Mouse (Mus musculus) heart, postnatal 0 days (tissue): ENCODE results near the gene Fat3. TPM values are rescaled to one million over a fixed set of nuclear protein-coding genes. Genes with fewer than 3 reads are reported as not detected.

Source experiments
- ATAC-seq: fragments of 200-750 bp; cut with Nextera tagmentation; 2 replicates; pipeline ENCODE4 v1.8.0; 2017; ENCODE audit warnings: low read depth, moderate number of reproducible peaks, moderate library complexity; ENCODE audit not compliant: insufficient read depth
- DNase-seq: peaks from one replicate; pipeline ENCODE4 v3.0.0-alpha.2; 2016; ENCODE audit warnings: low spot score
- H3K27ac ChIP-seq: fragments of 300-500 bp; sonication (generic); 2 replicates; pipeline ENCODE4 v1.5.1; 2014; ENCODE audit warnings: low read depth, mild to moderate bottlenecking
- H3K27me3 ChIP-seq: fragments of 300-500 bp; sonication (generic); 2 replicates; pipeline ENCODE4 v1.6.1; 2014; ENCODE audit warnings: low read length, mixed read lengths; ENCODE audit not compliant: control insufficient read depth, insufficient read depth
- H3K36me3 ChIP-seq: fragments of 300-500 bp; sonication (generic); replicated peaks from 2 replicates; pipeline ENCODE4 v1.6.1; 2014; ENCODE audit warnings: low read length, mixed read lengths; ENCODE audit not compliant: control insufficient read depth, insufficient read depth
- H3K4me1 ChIP-seq: fragments of 300-500 bp; sonication (generic); 2 replicates; pipeline ENCODE4 v1.6.1; 2014; ENCODE audit warnings: antibody characterized with exemption; ENCODE audit not compliant: control insufficient read depth, insufficient read depth
- H3K4me2 ChIP-seq: fragments of 300-500 bp; sonication (generic); 2 replicates; pipeline ENCODE4 v1.6.1; 2014; ENCODE audit warnings: low read depth, mild to moderate bottlenecking, low read length, moderate library complexity
- H3K4me3 ChIP-seq: fragments of 300-500 bp; sonication (generic); 2 replicates; pipeline ENCODE4 v1.5.1; 2014; ENCODE audit warnings: low read depth, low read length
- H3K9ac ChIP-seq: fragments of 300-500 bp; sonication (generic); replicated peaks from 2 replicates; pipeline ENCODE4 v1.6.1; 2014; ENCODE audit warnings: low read depth, low read length, mixed read lengths
- H3K9me3 ChIP-seq: fragments of 300-500 bp; sonication (generic); replicated peaks from 2 replicates; pipeline ENCODE4 v1.6.1; 2016; ENCODE audit warnings: low read length; ENCODE audit not compliant: control insufficient read depth
- CTCF ChIP-seq: IDR thresholded peaks from 2 replicates; pipeline ENCODE4 v1.5.1; 2016; ENCODE audit warnings: antibody characterized with exemption, control low read depth, low read depth
- EP300 ChIP-seq: IDR thresholded peaks from 2 replicates; pipeline ENCODE4 v1.6.1; 2016; ENCODE audit warnings: antibody characterized with exemption, low read depth
- WGBS: fragments of 180-500 bp; shearing (Covaris S2); extraction: QIAGEN DNeasy Blood & Tissue Kit; methylation state at CpG from one replicate; pipeline ENCODE4 v1.1.7; 2014; 5-methylcytosine and 5-hydroxymethylcytosine counted together
- polyA plus RNA-seq: library from polyadenylated mRNA; unstranded; fragments of >200 nt; fragmentation: Nextera tagmentation; extraction: Ambion mirVana; gene quantifications from 2 replicates; pipeline ENCODE4 v1.2.1, GENCODE M21; 2015
- total RNA-seq: library from RNA; depleted of rRNA; stranded (reverse); fragments of >200 nt; gene quantifications from 2 replicates; pipeline ENCODE4 v1.2.3, GENCODE M21; 2014; ENCODE audit warnings: low replicate concordance

Gene Fat3
- total and polyA plus RNA-seq, 2 experiments from 2014 or later, result 0.19 to 2.4 TPM

GRCm38 (mm10) chr9:16256577-16257207 is 244.4 kb downstream of the Fat3 start:
- Histone ChIP-seq H3K4me2 (no peak overlapping the region), H3K27ac (no peak overlapping the region), H3K27me3 (no peaks in the 10 kb centered on the region), H3K4me3 (no peak overlapping the region), H3K9ac (no peak overlapping the region), H3K36me3 (no peaks in the 10 kb centered on the region), H3K9me3 (no peaks in the 10 kb centered on the region), H3K4me1 (no peaks in the 10 kb centered on the region)
- DNase-seq, result no peak
- TF ChIP-seq CTCF (no peak), EP300 (no peak)
- no peak for ATAC-seq
- WGBS, result 76% methylated on average over 2 of the region's 2 CpGs

- no peak overlapping the region for H3K9ac ChIP-seq
- ATAC-seq, result no peak
- WGBS, result 87% methylated on average over 4 of the region's 4 CpGs
Measured at GRCm38 (mm10) chr9:16246741-16247140, 254.3 kb downstream of the Fat3 start.

GRCm38 (mm10) chr9:16231575-16231974 is 269.5 kb downstream of the Fat3 start:
- TF ChIP-seq CTCF (no peak), EP300 (no peak)
- H3K27me3 ChIP-seq, result no peaks in the 10 kb centered on the region
- WGBS, result 69% methylated on average over 4 of the region's 4 CpGs

More at GRCm38 (mm10) chr9:16246741-16247140, 254.3 kb downstream of the Fat3 start:
- Histone ChIP-seq H3K27ac (no peak overlapping the region), H3K4me1 (no peaks in the 10 kb centered on the region), H3K36me3 (no peaks in the 10 kb centered on the region), H3K4me2 (no peak overlapping the region), H3K4me3 (no peak overlapping the region), H3K9me3 (no peaks in the 10 kb centered on the region), H3K27me3 (no peaks in the 10 kb centered on the region)
- no peak for DNase-seq
- TF ChIP-seq CTCF, result no peak
- no peak for TF ChIP-seq EP300

GRCm38 (mm10) chr9:16228919-16229318 is 272.2 kb downstream of the Fat3 start:
- H3K36me3 ChIP-seq, result no peaks in the 10 kb centered on the region
- H3K27ac ChIP-seq, result no peak overlapping the region
- ATAC-seq, result no peak
- no peak overlapping the region for H3K4me2 ChIP-seq
- no peak overlapping the region for H3K4me3 ChIP-seq
- DNase-seq, result no peak
- H3K9me3 ChIP-seq, result no peaks in the 10 kb centered on the region
- TF ChIP-seq EP300, result no peak
- TF ChIP-seq CTCF, result no peak
- H3K27me3 ChIP-seq, result no peaks in the 10 kb centered on the region
- WGBS, result 73% methylated on average over 5 of the region's 5 CpGs
- no peak overlapping the region for H3K9ac ChIP-seq
- H3K4me1 ChIP-seq, result no peaks in the 10 kb centered on the region

More at GRCm38 (mm10) chr9:16231575-16231974, 269.5 kb downstream of the Fat3 start:
- Histone ChIP-seq H3K27ac (no peak overlapping the region), H3K9me3 (no peaks in the 10 kb centered on the region), H3K36me3 (no peaks in the 10 kb centered on the region), H3K4me2 (no peak overlapping the region), H3K9ac (no peak overlapping the region), H3K4me1 (no peaks in the 10 kb centered on the region), H3K4me3 (no peak overlapping the region)
- DNase-seq (no peak), ATAC-seq (no peak)

- no peak overlapping the region for H3K27ac ChIP-seq
- H3K36me3 ChIP-seq, result no peaks in the 10 kb centered on the region
- H3K27me3 ChIP-seq, result no peaks in the 10 kb centered on the region
- DNase-seq (no peak), ATAC-seq (no peak)
- WGBS, result 62% methylated on average over 2 of the region's 2 CpGs
- no peaks in the 10 kb centered on the region for H3K9me3 ChIP-seq
- H3K4me3 ChIP-seq, result no peak overlapping the region
- no peak overlapping the region for H3K4me2 ChIP-seq
- TF ChIP-seq EP300 (no peak), CTCF (no peak)
- no peaks in the 10 kb centered on the region for H3K4me1 ChIP-seq
- no peak overlapping the region for H3K9ac ChIP-seq
Measured at GRCm38 (mm10) chr9:16227398-16227797, 273.7 kb downstream of the Fat3 start.

GRCm38 (mm10) chr9:16226545-16226944 is 274.5 kb downstream of the Fat3 start:
- TF ChIP-seq CTCF (no peak), EP300 (no peak)
- Histone ChIP-seq H3K36me3 (no peaks in the 10 kb centered on the region), H3K9ac (no peak overlapping the region), H3K9me3 (no peaks in the 10 kb centered on the region), H3K27me3 (no peaks in the 10 kb centered on the region), H3K4me1 (no peaks in the 10 kb centered on the region), H3K4me2 (no peak overlapping the region), H3K27ac (no peak overlapping the region), H3K4me3 (no peak overlapping the region)
- DNase-seq (no peak), ATAC-seq (no peak)
